Comparison of ENCODE assay signal across 10 mouse cellular contexts in the genomic region with DNA sequence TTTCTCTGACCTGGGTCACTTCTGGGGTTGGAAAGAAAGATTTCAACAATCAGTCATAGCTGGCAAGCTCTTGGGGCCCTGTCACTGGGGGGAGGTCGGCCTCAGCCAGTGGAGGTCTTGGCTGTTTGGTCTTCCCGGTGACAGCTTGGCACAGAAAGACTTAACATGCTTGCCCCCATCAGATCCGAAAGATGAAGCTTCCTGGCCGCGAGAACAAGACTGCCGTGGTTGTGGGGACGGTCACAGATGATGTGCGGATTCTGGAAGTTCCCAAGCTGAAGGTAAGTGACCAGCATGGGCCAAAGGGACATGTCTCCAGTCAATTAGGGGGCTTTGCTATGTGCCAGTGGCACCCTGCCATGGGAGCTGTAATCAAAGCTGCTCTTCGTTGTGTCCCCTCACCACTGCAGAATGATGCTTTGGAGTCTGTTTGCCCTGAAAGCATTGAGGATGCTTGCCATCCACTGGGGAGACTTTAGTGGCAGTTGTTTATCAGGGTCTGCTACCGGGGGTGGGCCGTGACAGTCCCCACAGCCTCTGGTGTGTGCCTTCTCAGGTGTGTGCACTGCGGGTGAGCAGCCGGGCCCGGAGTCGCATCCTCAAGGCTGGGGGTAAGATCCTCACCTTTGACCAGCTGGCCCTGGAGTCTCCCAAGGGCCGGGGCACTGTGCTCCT. TPM values are rescaled to one million over a fixed set of nuclear protein-coding genes. Genes with fewer than 3 reads are reported as not detected.
DNase-seq lines count a peak whose midpoint lies in the region; ATAC-seq and TF ChIP-seq lines count a peak whose summit lies in the region.
"Had no signal": no experiment of that assay in that cellular context is flagged by ENCODE, and none has a peak within 500 bp of the region (broad histone marks: within the 10 kb centered on the region; RNA-seq: fewer than 3 reads in every experiment).

No protein-coding gene starts in this region.

- no peak for TF ChIP-seq CTCF in small intestine, adult 2 months (IDR thresholded peaks at IDR 0.05; ENCODE audit: extremely low read depth, insufficient read length, insufficient replicate concordance, low read depth, low read length)

- no peak for ATAC-seq in megakaryocyte, adult 5-6 weeks (ENCODE audit: poor library complexity, severe bottlenecking)
- ATAC-seq in intestine, embryonic 15.5 days: no peak

- H3K4me3 ChIP-seq in megakaryocyte, embryonic 14.5 days (replicated peaks): peak overlapping the region; percentile 99
- peak overlapping the region; percentile 71 for H3K4me3 ChIP-seq in intestine, embryonic 15.5 days (replicated peaks)
- peak overlapping the region; percentile 80 for H3K4me3 ChIP-seq in small intestine, adult 2 months (ENCODE audit: low read depth, low read length)

- peaks cover 64% of the 10 kb centered on the region for H3K4me1 ChIP-seq in megakaryocyte, embryonic 14.5 days
- peaks cover 34% of the 10 kb centered on the region for H3K4me1 ChIP-seq in intestine, embryonic 15.5 days (replicated peaks)
- H3K4me1 ChIP-seq in small intestine, adult 2 months (ENCODE audit: control insufficient read depth, insufficient read depth, insufficient read length, low read length): peaks cover 23% of the 10 kb centered on the region

- 88% methylated on average over 16 of the region's 16 CpGs for whole genome bisulfite sequencing in intestine, embryonic 15.5 days
- WGBS in small intestine, adult 2 months: 39% methylated on average over 16 of the region's 16 CpGs

- peak overlapping the region; percentile 91 for H3K9ac ChIP-seq in intestine, embryonic 15.5 days

- peaks cover 69% of the 10 kb centered on the region for H3K36me3 ChIP-seq in megakaryocyte, embryonic 14.5 days (replicated peaks; ENCODE audit: low read length)
- peaks cover 27% of the 10 kb centered on the region for H3K36me3 ChIP-seq in intestine, embryonic 15.5 days
- peaks cover 28% of the 10 kb centered on the region for H3K36me3 ChIP-seq in small intestine, adult 2 months (ENCODE audit: control insufficient read depth, insufficient read depth, low read length)

- peak overlapping the region; percentile 76 for H3K4me2 ChIP-seq in intestine, embryonic 15.5 days (replicated peaks)

- no peaks in the 10 kb centered on the region for H3K27me3 ChIP-seq in megakaryocyte, embryonic 14.5 days (replicated peaks)
- no peaks in the 10 kb centered on the region for H3K27me3 ChIP-seq in intestine, embryonic 15.5 days (replicated peaks)
- H3K27me3 ChIP-seq in small intestine, adult 2 months (ENCODE audit: control insufficient read depth, insufficient read depth, low read length): no peaks in the 10 kb centered on the region

- H3K9me3 ChIP-seq in megakaryocyte, embryonic 14.5 days: no peaks in the 10 kb centered on the region
- no peaks in the 10 kb centered on the region for H3K9me3 ChIP-seq in intestine, embryonic 15.5 days

- TF ChIP-seq POLR2A in small intestine, adult 2 months (IDR thresholded peaks at IDR 0.05; ENCODE audit: low read depth, low read length): no peak

- peak; percentile 59 for DNase-seq in cerebellum, adult 9-11 months
- no peak for DNase-seq in cerebellum, postnatal 10 days
- DNase-seq in left cerebral cortex, adult 11 months (ENCODE audit: low spot score): no peak
- no peak for DNase-seq in left cerebral cortex, adult 18-20 months (ENCODE audit: low spot score in 2 of 2)

- H3K27ac ChIP-seq in intestine, embryonic 15.5 days: peak overlapping the region; percentile 41; the same call in 1 of the 2 replicates
- no peak overlapping the region for H3K27ac ChIP-seq in small intestine, adult 2 months (ENCODE audit: insufficient read depth, low read depth, low read length)

RNA-seq across cellular contexts. Expression of a gene that starts 1.1 kb away (rescaled TPM):
- polyA plus RNA-seq in megakaryocyte, embryonic 14.5 days (2012; ENCODE audit: insufficient read depth, low replicate concordance): not detected in 2 replicates
- 0.18 and 0.29 TPM in 2 replicates for total RNA-seq in megakaryocyte, adult 5-6 weeks (2015)
- 0.12 and 0.22 TPM in 2 replicates for total RNA-seq in megakaryocyte, adult 5-6 weeks (2017)
- polyA plus RNA-seq in intestine, embryonic 15.5 days (2015; fragmentation: Nextera tagmentation; extraction: Ambion mirVana): 19.7 and 22.4 TPM in 2 replicates
- polyA plus RNA-seq in small intestine, adult 2 months (2012; rRNA removed): 64.5 and 102 TPM in 2 replicates
- total RNA-seq in left cerebral cortex, adult 18-20 months (2021): under 1 TPM in 1 of 2 experiments, not detected in 1; 0.21 TPM

RNA-seq across cellular contexts. Expression of a gene that starts 2.1 kb away (rescaled TPM):
- 242 and 413 TPM in 2 replicates for polyA plus RNA-seq in megakaryocyte, embryonic 14.5 days (2012; ENCODE audit: insufficient read depth, low replicate concordance)
- 14.6 and 21.2 TPM in 2 replicates for total RNA-seq in megakaryocyte, adult 5-6 weeks (2015)
- total RNA-seq in megakaryocyte, adult 5-6 weeks (2017): 13.7 and 15.7 TPM in 2 replicates
- 38.1 and 41.6 TPM in 2 replicates for polyA plus RNA-seq in intestine, embryonic 15.5 days (2015; fragmentation: Nextera tagmentation; extraction: Ambion mirVana)
- polyA plus RNA-seq in small intestine, adult 2 months (2012; rRNA removed): 87.3 and 164 TPM in 2 replicates
- total RNA-seq in left cerebral cortex, adult 18-20 months (2021): 10 to 100 TPM; 32.3 to 33.0 TPM

RNA-seq across cellular contexts. Expression of a gene that starts 4.6 kb away (rescaled TPM):
- 10,199 and 14,647 TPM in 2 replicates for polyA plus RNA-seq in megakaryocyte, embryonic 14.5 days (2012; ENCODE audit: insufficient read depth, low replicate concordance)
- 1,249 and 1,272 TPM in 2 replicates for total RNA-seq in megakaryocyte, adult 5-6 weeks (2015)
- total RNA-seq in megakaryocyte, adult 5-6 weeks (2017): 1,058 and 1,261 TPM in 2 replicates
- polyA plus RNA-seq in intestine, embryonic 15.5 days (2015; fragmentation: Nextera tagmentation; extraction: Ambion mirVana): 1,110 and 1,134 TPM in 2 replicates
- 820 and 1,370 TPM in 2 replicates for polyA plus RNA-seq in small intestine, adult 2 months (2012; rRNA removed)
- 100 to 1,000 TPM; 331 to 369 TPM for total RNA-seq in left cerebral cortex, adult 18-20 months (2021)

RNA-seq across cellular contexts. Expression of a gene that starts 5.7 kb away (rescaled TPM):
- not detected in 2 replicates for polyA plus RNA-seq in megakaryocyte, embryonic 14.5 days (2012; ENCODE audit: insufficient read depth, low replicate concordance)
- total RNA-seq in megakaryocyte, adult 5-6 weeks (2015): not detected in 2 replicates
- not detected in 2 replicates for total RNA-seq in megakaryocyte, adult 5-6 weeks (2017)
- 0.49 and 0.74 TPM in 2 replicates for polyA plus RNA-seq in intestine, embryonic 15.5 days (2015; fragmentation: Nextera tagmentation; extraction: Ambion mirVana)
- polyA plus RNA-seq in small intestine, adult 2 months (2012; rRNA removed): 0.20 and 0.38 TPM in 2 replicates
- not detected for total RNA-seq in left cerebral cortex, adult 18-20 months (2021)
- total RNA-seq: layer of hippocampus, adult 8-10 months had no signal
- polyA plus RNA-seq: brain, embryonic 14.5 days had no signal

RNA-seq across cellular contexts. Expression of a gene that starts 15.0 kb away (rescaled TPM):
- 23.4 and 41.9 TPM in 2 replicates for polyA plus RNA-seq in megakaryocyte, embryonic 14.5 days (2012; ENCODE audit: insufficient read depth, low replicate concordance)
- 3.3 and 4.1 TPM in 2 replicates for total RNA-seq in megakaryocyte, adult 5-6 weeks (2015)
- 3.9 and 5.9 TPM in 2 replicates for total RNA-seq in megakaryocyte, adult 5-6 weeks (2017)
- 3.1 and 3.4 TPM in 2 replicates for polyA plus RNA-seq in intestine, embryonic 15.5 days (2015; fragmentation: Nextera tagmentation; extraction: Ambion mirVana)
- polyA plus RNA-seq in small intestine, adult 2 months (2012; rRNA removed): 8.9 and 13.1 TPM in 2 replicates
- total RNA-seq in left cerebral cortex, adult 18-20 months (2021): 10 to 100 TPM; 63.1 to 84.6 TPM

Comparison
In these comparisons a context has a peak if more than half of its experiments do, and no peak if none do; other contexts are left out.
1. RNA of a gene that starts 1.1 kb away (polyA plus RNA-seq): 64.5 to 102 TPM in small intestine, adult 2 months and 19.7 to 22.4 TPM in intestine, embryonic 15.5 days; not detected in megakaryocyte, embryonic 14.5 days; every median in the first group is over 10 times any median in the second.
2. Peak in every context shown above with its lines, with median percentiles within 50 percentile points of each other: H3K4me3 ChIP-seq.